In the genomic region with DNA sequence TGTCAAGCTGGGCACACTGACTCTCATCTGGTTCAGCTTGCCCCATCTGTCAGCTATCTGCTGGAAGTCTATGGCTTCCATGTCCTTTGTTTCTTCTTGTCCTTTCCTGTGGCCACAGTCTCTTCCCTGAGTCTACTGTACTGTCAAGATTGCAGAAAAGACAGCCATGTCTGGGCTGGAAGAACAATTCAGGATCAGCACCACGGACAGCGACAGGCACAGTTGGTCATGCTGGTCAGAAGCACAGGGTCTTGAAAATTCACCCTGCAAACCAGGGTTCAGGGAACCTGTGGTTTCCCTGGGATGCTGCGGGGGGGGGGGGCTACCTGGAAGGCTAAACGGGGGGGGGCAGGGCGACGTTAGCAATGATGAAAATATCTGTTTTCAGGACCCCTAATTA, we compare ENCODE assay signal across 10 mouse cellular contexts. TPM values are rescaled to one million over a fixed set of nuclear protein-coding genes. Genes with fewer than 3 reads are reported as not detected.
DNase-seq lines count a peak whose midpoint lies in the region; ATAC-seq lines count a peak whose summit lies in the region.
"Had no signal": no experiment of that assay in that cellular context is flagged by ENCODE, and none has a peak within 500 bp of the region (broad histone marks: within the 10 kb centered on the region; RNA-seq: fewer than 3 reads in every experiment).

No protein-coding gene starts in this region.

- H3K4me1 ChIP-seq in forebrain, embryonic 11.5 days (replicated peaks; ENCODE audit: control insufficient read depth, insufficient read depth, low read length): 0 out of 2 replicates have a peak, but pooled peaks cover 2% of the 10 kb centered on the region
- no peaks in the 10 kb centered on the region for H3K4me1 ChIP-seq in forebrain, embryonic 14.5 days (ENCODE audit: control insufficient read depth, insufficient read depth, low read length)
- peaks cover 15% of the 10 kb centered on the region for H3K4me1 ChIP-seq in neural tube, embryonic 15.5 days

- H3K4me2 ChIP-seq in forebrain, embryonic 11.5 days (ENCODE audit: low read depth, low read length, severe bottlenecking): no peak overlapping the region
- no peak overlapping the region for H3K4me2 ChIP-seq in forebrain, embryonic 14.5 days (ENCODE audit: low read length)
- H3K4me2 ChIP-seq in neural tube, embryonic 15.5 days: no peak overlapping the region

- no peaks in the 10 kb centered on the region for H3K9me3 ChIP-seq in forebrain, embryonic 11.5 days (ENCODE audit: control insufficient read depth, low read length)
- H3K9me3 ChIP-seq in forebrain, embryonic 14.5 days (replicated peaks; ENCODE audit: control insufficient read depth, low read length): no peaks in the 10 kb centered on the region
- H3K9me3 ChIP-seq in neural tube, embryonic 15.5 days (replicated peaks): no peaks in the 10 kb centered on the region

- no peak overlapping the region for H3K4me3 ChIP-seq in forebrain, embryonic 11.5 days (ENCODE audit: low read depth, low read length)
- H3K4me3 ChIP-seq in forebrain, embryonic 14.5 days (ENCODE audit: low read depth, low read length): no peak overlapping the region
- no peak overlapping the region for H3K4me3 ChIP-seq in neural tube, embryonic 15.5 days (replicated peaks)

- H3K9ac ChIP-seq in forebrain, embryonic 11.5 days (ENCODE audit: low read length): no peak overlapping the region
- no peak overlapping the region for H3K9ac ChIP-seq in forebrain, embryonic 14.5 days (ENCODE audit: low read length)
- no peak overlapping the region for H3K9ac ChIP-seq in neural tube, embryonic 15.5 days (replicated peaks)

- peak; percentile 86 for DNase-seq in forebrain, embryonic 11.5 days (ENCODE audit: low spot score)
- DNase-seq in forebrain, embryonic 14.5 days (ENCODE audit: low spot score): no peak
- DNase-seq in neural tube, embryonic 10.5 days (ENCODE audit: extremely low spot score, low spot score): peak; percentile 81
- peak; percentile 72 for DNase-seq in embryo, embryonic 9.5 days (ENCODE audit: extremely low spot score)
- DNase-seq in lung, postnatal 10 days: peak; percentile 82
- DNase-seq in layer of hippocampus, adult 11-12 months (ENCODE audit: low spot score): no peak
- no peak for DNase-seq in left cerebral cortex, adult 11 months (ENCODE audit: low spot score)

- no peaks in the 10 kb centered on the region for H3K36me3 ChIP-seq in forebrain, embryonic 11.5 days (ENCODE audit: control insufficient read depth, insufficient read depth, low read length)
- H3K36me3 ChIP-seq in forebrain, embryonic 14.5 days (ENCODE audit: control insufficient read depth, insufficient read depth, low read length): no peaks in the 10 kb centered on the region
- H3K36me3 ChIP-seq in neural tube, embryonic 15.5 days: no peaks in the 10 kb centered on the region

- no peak for ATAC-seq in forebrain, embryonic 11.5 days (replicated peaks; ENCODE audit: low FRiP score)
- ATAC-seq in forebrain, embryonic 14.5 days: no peak
- ATAC-seq in neural tube, embryonic 15.5 days (ENCODE audit: low FRiP score): no peak

- no peak overlapping the region for H3K27ac ChIP-seq in forebrain, embryonic 11.5 days (ENCODE audit: low read depth, low read length)
- no peak overlapping the region for H3K27ac ChIP-seq in forebrain, embryonic 14.5 days (ENCODE audit: low read depth, low read length)
- H3K27ac ChIP-seq in neural tube, embryonic 15.5 days (replicated peaks): no peak overlapping the region

- 1% methylated on average over 6 of the region's 6 CpGs for WGBS in forebrain, embryonic 11.5 days
- WGBS in forebrain, embryonic 14.5 days: 0% methylated on average over 6 of the region's 6 CpGs
- 4% methylated on average over 6 of the region's 6 CpGs for whole genome bisulfite sequencing in neural tube, embryonic 15.5 days

- no peaks in the 10 kb centered on the region; the same call in 1 of the 2 replicates for H3K27me3 ChIP-seq in forebrain, embryonic 11.5 days (ENCODE audit: control insufficient read depth, insufficient read depth, low read length)
- 0 out of 2 replicates have a peak, but pooled peaks cover 2% of the 10 kb centered on the region for H3K27me3 ChIP-seq in forebrain, embryonic 14.5 days (replicated peaks; ENCODE audit: control insufficient read depth, insufficient read depth, low read length)
- 0 out of 2 replicates have a peak, but pooled peaks cover 5% of the 10 kb centered on the region for H3K27me3 ChIP-seq in neural tube, embryonic 15.5 days (replicated peaks)

RNA-seq across cellular contexts. Expression of a gene that starts 9.4 kb away (rescaled TPM):
- 0.12 and 0.17 TPM in 2 replicates for polyA plus RNA-seq in forebrain, embryonic 11.5 days (2014; fragmentation: Nextera tagmentation; extraction: Ambion mirVana)
- polyA plus RNA-seq in forebrain, embryonic 14.5 days (2014; fragmentation: Nextera tagmentation; extraction: Ambion mirVana): 0.46 and 0.51 TPM in 2 replicates
- 0.79 and 0.88 TPM in 2 replicates for polyA plus RNA-seq in neural tube, embryonic 15.5 days (2015; fragmentation: Nextera tagmentation; extraction: Ambion mirVana)
- polyA plus RNA-seq: liver, embryonic 16.5 days; stomach, embryonic 14.5 days had no signal

RNA-seq across cellular contexts. Expression of a gene that starts 13.5 kb away (rescaled TPM):
- polyA plus RNA-seq in forebrain, embryonic 11.5 days (2014; fragmentation: Nextera tagmentation; extraction: Ambion mirVana): 69.1 and 69.4 TPM in 2 replicates
- 71.1 and 78.0 TPM in 2 replicates for polyA plus RNA-seq in forebrain, embryonic 14.5 days (2014; fragmentation: Nextera tagmentation; extraction: Ambion mirVana)
- polyA plus RNA-seq in neural tube, embryonic 15.5 days (2015; fragmentation: Nextera tagmentation; extraction: Ambion mirVana): 72.6 and 83.9 TPM in 2 replicates

RNA-seq across cellular contexts. Expression of a gene that starts 22.6 kb away (rescaled TPM):
- polyA plus RNA-seq in forebrain, embryonic 11.5 days (2014; fragmentation: Nextera tagmentation; extraction: Ambion mirVana): 139 and 144 TPM in 2 replicates
- 133 and 140 TPM in 2 replicates for polyA plus RNA-seq in forebrain, embryonic 14.5 days (2014; fragmentation: Nextera tagmentation; extraction: Ambion mirVana)
- polyA plus RNA-seq in neural tube, embryonic 15.5 days (2015; fragmentation: Nextera tagmentation; extraction: Ambion mirVana): 106 and 113 TPM in 2 replicates

RNA-seq across cellular contexts. Expression of a gene that starts 42.0 kb away (rescaled TPM):
- not detected in 2 replicates for polyA plus RNA-seq in forebrain, embryonic 11.5 days (2014; fragmentation: Nextera tagmentation; extraction: Ambion mirVana)
- polyA plus RNA-seq in forebrain, embryonic 14.5 days (2014; fragmentation: Nextera tagmentation; extraction: Ambion mirVana): not detected in 2 replicates
- 1.7 TPM in 1 of 2 replicates, not detected in the other for polyA plus RNA-seq in neural tube, embryonic 15.5 days (2015; fragmentation: Nextera tagmentation; extraction: Ambion mirVana)
- polyA plus RNA-seq: liver, embryonic 16.5 days; stomach, embryonic 14.5 days had no signal

RNA-seq across cellular contexts. Expression of a gene that starts 43.8 kb away (rescaled TPM):
- 47.0 and 47.1 TPM in 2 replicates for polyA plus RNA-seq in forebrain, embryonic 11.5 days (2014; fragmentation: Nextera tagmentation; extraction: Ambion mirVana)
- polyA plus RNA-seq in forebrain, embryonic 14.5 days (2014; fragmentation: Nextera tagmentation; extraction: Ambion mirVana): 28.3 and 37.0 TPM in 2 replicates
- 33.3 and 34.5 TPM in 2 replicates for polyA plus RNA-seq in neural tube, embryonic 15.5 days (2015; fragmentation: Nextera tagmentation; extraction: Ambion mirVana)

Comparison
In these comparisons a context has a peak if more than half of its experiments do, and no peak if none do; other contexts are left out.
1. DNase-seq: peak in forebrain, embryonic 11.5 days (single experiment), neural tube, embryonic 10.5 days (single experiment), embryo, embryonic 9.5 days (single experiment) and lung, postnatal 10 days (single experiment); none in forebrain, embryonic 14.5 days (single experiment), layer of hippocampus, adult 11-12 months (single experiment) and left cerebral cortex, adult 11 months (single experiment).